Mouse (Mus musculus) heart, embryonic 15.5 days (tissue): ENCODE results near the gene Cmc2. TPM values are rescaled to one million over a fixed set of nuclear protein-coding genes. Genes with fewer than 3 reads are reported as not detected.

Source experiments
- polyA plus RNA-seq: library from polyadenylated mRNA; unstranded; fragments of >200 nt; fragmentation: Nextera tagmentation; extraction: Ambion mirVana; gene quantifications from 2 replicates; pipeline ENCODE4 v1.2.1, GENCODE M21; 2015

Cmc2 gene
- polyA plus RNA-seq, 1 experiment from 2014 or later, result 142 TPM

Other genes starting within 250 kb of the Cmc2 start
- gene Cdyl2, start 188.5 kb downstream of the Cmc2 start, polyA plus RNA-seq, result 4.1 and 5.5 TPM in 2 replicates
- 22.9 and 26.5 TPM in 2 replicates for gene Cenpn, start 275 bp upstream of the Cmc2 start, polyA plus RNA-seq
- 7.9 and 10.5 TPM in 2 replicates for gene Atmin, start 21.9 kb upstream of the Cmc2 start, polyA plus RNA-seq
- 0.58 and 0.77 TPM in 2 replicates for gene 1700030J22Rik, start 57.5 kb upstream of the Cmc2 start, polyA plus RNA-seq
- gene Gcsh, start 72.1 kb upstream of the Cmc2 start, polyA plus RNA-seq, result 66.1 and 78.2 TPM in 2 replicates
- 0.05 and 0.08 TPM in 2 replicates for gene Pkd1l2, start 161.0 kb upstream of the Cmc2 start, polyA plus RNA-seq
- 0.16 TPM in 1 of 2 replicates, not detected in the other for gene Bco1, start 174.4 kb upstream of the Cmc2 start, polyA plus RNA-seq
- gene Gan, start 236.7 kb upstream of the Cmc2 start, polyA plus RNA-seq, result 1.1 TPM in 2 replicates